Mouse (Mus musculus): ENCODE data around the gene Fam71f1.

The Fam71f1 gene

GRCm38 (mm10) chr6:29318879-29319278, at the start of gene Fam71f1:
TSS of gene Fam71f1 (plus strand) at chr6:29319140.
- in situ Hi-C loops (cut with MseI, MboI): no loop called here

GRCm38 (mm10) chr6:29270961-29271360, 48.0 kb upstream of the Fam71f1 start:
- in situ Hi-C loops (cut with MseI, MboI): loop anchor here in 1 of 2 experiments (10.0 kb wide), 1 partner anchor 66 kb away; no protein-coding TSS in a partner anchor

- in situ Hi-C loops (cut with MseI, MboI): loop anchor here in 1 of 2 experiments (10.0 kb wide), 1 partner anchor 68 kb away; no protein-coding TSS in a partner anchor
Measured at GRCm38 (mm10) chr6:29272312-29273072, 46.4 kb upstream of the Fam71f1 start, which contains the start of gene Hilpda. TSS of gene Hilpda (plus strand) at chr6:29272488.

GRCm38 (mm10) chr6:29276746-29277145, 42.2 kb upstream of the Fam71f1 start:
- in situ Hi-C loops (cut with MseI, MboI): loop anchor here (5.0 to 10.0 kb wide), 3 partner anchors 34 to 72 kb away; no protein-coding TSS in a partner anchor

GRCm38 (mm10) chr6:29278513-29279267, 40.2 kb upstream of the Fam71f1 start:
- in situ Hi-C loops (cut with MseI, MboI): loop anchor here (5.0 to 10.0 kb wide), 3 partner anchors 36 to 74 kb away; no protein-coding TSS in a partner anchor

GRCm38 (mm10) chr6:29279293-29279692, 39.6 kb upstream of the Fam71f1 start, which contains the start of gene Fam71f2:
TSS of gene Fam71f2 (plus strand) at chr6:29279593.
- in situ Hi-C loops (cut with MseI, MboI): loop anchor here (5.0 to 10.0 kb wide), 3 partner anchors 37 to 74 kb away; no protein-coding TSS in a partner anchor

GRCm38 (mm10) chr6:29280671-29281070, 38.3 kb upstream of the Fam71f1 start:
- in situ Hi-C loops (cut with MseI, MboI): no loop called here

GRCm38 (mm10) chr6:29286870-29287269, 32.1 kb upstream of the Fam71f1 start:
- in situ Hi-C loops (cut with MseI, MboI): no loop called here

GRCm38 (mm10) chr6:29287481-29287880, 31.5 kb upstream of the Fam71f1 start:
- in situ Hi-C loops (cut with MseI, MboI): no loop called here

- in situ Hi-C loops (cut with MseI, MboI): no loop called here
Measured at GRCm38 (mm10) chr6:29287944-29288343, 31.0 kb upstream of the Fam71f1 start.

GRCm38 (mm10) chr6:29288651-29289050, 30.3 kb upstream of the Fam71f1 start:
- in situ Hi-C loops (cut with MseI, MboI): no loop called here

- in situ Hi-C loops (cut with MseI, MboI): no loop called here
Measured at GRCm38 (mm10) chr6:29299112-29299511, 19.8 kb upstream of the Fam71f1 start.

GRCm38 (mm10) chr6:29303251-29303650, 15.7 kb upstream of the Fam71f1 start:
- in situ Hi-C loops (cut with MseI, MboI): no loop called here

- in situ Hi-C loops (cut with MseI, MboI): no loop called here
Measured at GRCm38 (mm10) chr6:29303726-29304125, 15.2 kb upstream of the Fam71f1 start.

- in situ Hi-C loops (cut with MseI, MboI): no loop called here
Measured at GRCm38 (mm10) chr6:29305462-29305861, 13.5 kb upstream of the Fam71f1 start.

- in situ Hi-C loops (cut with MseI, MboI): no loop called here
Measured at GRCm38 (mm10) chr6:29308846-29309605, 9.9 kb upstream of the Fam71f1 start.

- in situ Hi-C loops (cut with MseI, MboI): no loop called here
Measured at GRCm38 (mm10) chr6:29313690-29314202, 5.2 kb upstream of the Fam71f1 start.

GRCm38 (mm10) chr6:29317286-29317685, 1.7 kb upstream of the Fam71f1 start:
- in situ Hi-C loops (cut with MseI, MboI): no loop called here

GRCm38 (mm10) chr6:29317941-29318340, 999 bp upstream of the Fam71f1 start:
- in situ Hi-C loops (cut with MseI, MboI): no loop called here

- in situ Hi-C loops (cut with MseI, MboI): no loop called here
Measured at GRCm38 (mm10) chr6:29321586-29321985, 2.6 kb downstream of the Fam71f1 start.

GRCm38 (mm10) chr6:29322147-29322546, 3.2 kb downstream of the Fam71f1 start:
- in situ Hi-C loops (cut with MseI, MboI): no loop called here
